8 mouse cellular contexts compared by ENCODE assay signal in the genomic region with DNA sequence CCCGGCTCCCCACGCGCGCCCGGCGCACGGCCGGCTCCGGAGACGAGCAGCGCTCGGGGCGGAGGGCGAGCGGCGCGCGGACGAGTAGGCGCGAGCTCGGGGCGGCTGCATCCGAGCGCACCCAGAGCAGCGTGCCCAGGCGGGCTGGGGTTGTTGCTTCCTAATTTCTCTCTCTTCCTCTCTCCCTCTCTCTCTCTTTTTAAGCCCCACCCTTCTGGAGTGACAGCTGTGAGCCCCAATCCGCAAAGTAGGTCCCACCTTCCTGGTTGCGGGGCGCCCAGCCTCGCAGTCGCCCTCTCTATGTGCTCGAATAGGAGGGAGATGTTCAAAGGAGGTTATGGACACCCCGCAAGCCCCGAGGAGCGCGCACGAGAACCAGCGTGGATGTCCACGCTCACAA. TPM values are rescaled to one million over a fixed set of nuclear protein-coding genes. Genes with fewer than 3 reads are reported as not detected.
DNase-seq lines count a peak whose midpoint lies in the region; ATAC-seq lines count a peak whose summit lies in the region.

A gene (minus strand): TSS at position 162 of the 400 bp plus-strand sequence.

- peaks cover 78% of the 10 kb centered on the region for H3K27me3 ChIP-seq in heart, embryonic 12.5 days (replicated peaks)
- peaks cover 74% of the 10 kb centered on the region for H3K27me3 ChIP-seq in forebrain, embryonic 12.5 days
- H3K27me3 ChIP-seq in stomach, embryonic 15.5 days (replicated peaks): peaks cover 64% of the 10 kb centered on the region

- H3K36me3 ChIP-seq in heart, embryonic 12.5 days: no peaks in the 10 kb centered on the region
- no peaks in the 10 kb centered on the region for H3K36me3 ChIP-seq in forebrain, embryonic 12.5 days (replicated peaks)
- no peaks in the 10 kb centered on the region for H3K36me3 ChIP-seq in stomach, embryonic 15.5 days

- ATAC-seq in heart, embryonic 12.5 days (ENCODE audit: insufficient number of reproducible peaks, low FRiP score): no peak
- no peak for ATAC-seq in forebrain, embryonic 12.5 days (ENCODE audit: low FRiP score)
- no peak for ATAC-seq in stomach, embryonic 15.5 days (ENCODE audit: insufficient read depth, low FRiP score, low read depth)

- peak within 1 kb of the TSS; percentile 39 for H3K4me3 ChIP-seq in heart, embryonic 12.5 days
- H3K4me3 ChIP-seq in forebrain, embryonic 12.5 days (replicated peaks): peak within 1 kb of the TSS; percentile 56
- H3K4me3 ChIP-seq in stomach, embryonic 15.5 days (replicated peaks): peak within 1 kb of the TSS; percentile 32

- H3K9ac ChIP-seq in heart, embryonic 12.5 days: no peak within 1 kb of the TSS
- peak within 1 kb of the TSS; percentile 48 for H3K9ac ChIP-seq in forebrain, embryonic 12.5 days
- H3K9ac ChIP-seq in stomach, embryonic 15.5 days: no peak within 1 kb of the TSS

- WGBS in heart, embryonic 12.5 days: 2% methylated on average over 40 of the region's 40 CpGs
- 1% methylated on average over 40 of the region's 40 CpGs for WGBS in forebrain, embryonic 12.5 days
- WGBS in stomach, embryonic 15.5 days: under 1% methylated on average over 40 of the region's 40 CpGs

- no peaks in the 10 kb centered on the region for H3K4me1 ChIP-seq in heart, embryonic 12.5 days (replicated peaks)
- H3K4me1 ChIP-seq in forebrain, embryonic 12.5 days: peaks cover 16% of the 10 kb centered on the region
- no peaks in the 10 kb centered on the region for H3K4me1 ChIP-seq in stomach, embryonic 15.5 days

- no peaks in the 10 kb centered on the region for H3K9me3 ChIP-seq in heart, embryonic 12.5 days (replicated peaks)
- H3K9me3 ChIP-seq in forebrain, embryonic 12.5 days: no peaks in the 10 kb centered on the region
- no peaks in the 10 kb centered on the region for H3K9me3 ChIP-seq in stomach, embryonic 15.5 days

- H3K4me2 ChIP-seq in heart, embryonic 12.5 days: peak within 1 kb of the TSS; percentile 66
- peak within 1 kb of the TSS; percentile 93 for H3K4me2 ChIP-seq in forebrain, embryonic 12.5 days
- peak within 1 kb of the TSS; percentile 48 for H3K4me2 ChIP-seq in stomach, embryonic 15.5 days

- no peak within 1 kb of the TSS for H3K27ac ChIP-seq in heart, embryonic 12.5 days (ENCODE audit: poor library complexity, severe bottlenecking)
- H3K27ac ChIP-seq in forebrain, embryonic 12.5 days: no peak within 1 kb of the TSS
- H3K27ac ChIP-seq in stomach, embryonic 15.5 days: no peak within 1 kb of the TSS

- no peak for DNase-seq in heart, postnatal 4 days
- DNase-seq in layer of hippocampus, adult 9-11 months: peak; percentile 62
- DNase-seq in lung, postnatal 36 days: peak; percentile 33
- no peak for DNase-seq in yolk sac, embryonic 10.5 days (ENCODE audit: low spot score)
- no peak for DNase-seq in ovary, postnatal 36 days (ENCODE audit: low spot score)

RNA-seq across cellular contexts. Expression of the gene that starts here (rescaled TPM):
- 0.32 TPM in 1 of 2 replicates, not detected in the other for polyA plus RNA-seq in heart, embryonic 12.5 days (2016; fragmentation: Nextera tagmentation; extraction: Ambion mirVana)
- under 1 TPM in 1 of 2 experiments, not detected in 1; 0.14 TPM for total RNA-seq in heart, postnatal 4 days (2021)
- 0.47 and 0.60 TPM in 2 replicates for polyA plus RNA-seq in forebrain, embryonic 12.5 days (2016; fragmentation: Nextera tagmentation; extraction: Ambion mirVana)
- polyA plus RNA-seq in stomach, embryonic 15.5 days (2015; fragmentation: Nextera tagmentation; extraction: Ambion mirVana): 0.05 and 0.12 TPM in 2 replicates

Comparison
In these comparisons a context has a peak if more than half of its experiments do, and no peak if none do; other contexts are left out.
1. DNase-seq: peak in layer of hippocampus, adult 9-11 months (single experiment) and lung, postnatal 36 days (single experiment); none in heart, postnatal 4 days (single experiment), yolk sac, embryonic 10.5 days (single experiment) and ovary, postnatal 36 days (single experiment).
2. Peak in every context shown above with its lines, with median percentiles within 50 percentile points of each other: H3K4me2 ChIP-seq and H3K4me3 ChIP-seq.